Mouse (Mus musculus) hindbrain, embryonic 16.5 days (tissue): ENCODE measurements around the gene P2ry2. TPM values are rescaled to one million over a fixed set of nuclear protein-coding genes. Genes with fewer than 3 reads are reported as not detected.

ENCODE experiments used
- ATAC-seq: fragments of 200-750 bp; cut with Nextera tagmentation; 2 replicates; pipeline ENCODE4 v1.8.0; 2017; ENCODE audit warnings: moderate TSS enrichment, moderate library complexity
- H3K27ac ChIP-seq: fragments of 300-500 bp; sonication (generic); 2 replicates; pipeline ENCODE4 v1.5.1; 2014; ENCODE audit warnings: low read depth, mild to moderate bottlenecking, control low read depth, low read length, moderate library complexity
- H3K27me3 ChIP-seq: fragments of 300-500 bp; sonication (generic); replicated peaks from 2 replicates; pipeline ENCODE4 v1.6.1; 2014; ENCODE audit warnings: low read length; ENCODE audit not compliant: control insufficient read depth, insufficient read depth
- H3K36me3 ChIP-seq: fragments of 300-500 bp; sonication (generic); 2 replicates; pipeline ENCODE4 v1.6.1; 2014; ENCODE audit warnings: mild to moderate bottlenecking, low read length, moderate library complexity, mixed read lengths; ENCODE audit not compliant: control insufficient read depth, insufficient read depth
- H3K4me1 ChIP-seq: fragments of 300-500 bp; sonication (generic); 2 replicates; pipeline ENCODE4 v1.6.1; 2014; ENCODE audit warnings: low read depth, low read length; ENCODE audit not compliant: control insufficient read depth, insufficient read depth
- H3K4me2 ChIP-seq: fragments of 300-500 bp; sonication (generic); 2 replicates; pipeline ENCODE4 v1.6.1; 2014; ENCODE audit warnings: mild to moderate bottlenecking, low read length, control low read depth, moderate library complexity
- H3K4me3 ChIP-seq: fragments of 300-500 bp; sonication (generic); 2 replicates; pipeline ENCODE4 v1.5.1; 2014; ENCODE audit warnings: mild to moderate bottlenecking, low read length, control low read depth, moderate library complexity
- H3K9ac ChIP-seq: fragments of 300-500 bp; sonication (generic); 2 replicates; pipeline ENCODE4 v1.6.1; 2014; ENCODE audit warnings: low read depth, mild to moderate bottlenecking, control low read depth, low read length, moderate library complexity
- H3K9me3 ChIP-seq: fragments of 300-500 bp; sonication (generic); 2 replicates; pipeline ENCODE4 v1.6.1; 2014; ENCODE audit warnings: mild to moderate bottlenecking, low read length, moderate library complexity; ENCODE audit not compliant: control insufficient read depth
- WGBS: fragments of 180-500 bp; shearing (Covaris S2); extraction: QIAGEN DNeasy Blood & Tissue Kit; methylation state at CpG from one replicate; pipeline ENCODE4 v1.1.7; 2014; 5-methylcytosine and 5-hydroxymethylcytosine counted together
- polyA plus RNA-seq: library from polyadenylated mRNA; unstranded; fragments of >200 nt; fragmentation: Nextera tagmentation; extraction: Ambion mirVana; gene quantifications from 2 replicates; pipeline ENCODE4 v1.2.1, GENCODE M21; 2015

The P2ry2 gene
- polyA plus RNA-seq, 1 experiment from 2014 or later, result 0.64 TPM

GRCm38 (mm10) chr7:100961146-100961545 is 51.5 kb downstream of the P2ry2 start:
- Histone ChIP-seq H3K4me1 (no peaks in the 10 kb centered on the region), H3K4me3 (no peak overlapping the region), H3K27ac (no peak overlapping the region), H3K27me3 (no peaks in the 10 kb centered on the region), H3K4me2 (no peak overlapping the region), H3K9ac (no peak overlapping the region), H3K9me3 (0 out of 2 replicates have a peak, but pooled peaks cover 4% of the 10 kb centered on the region), H3K36me3 (no peaks in the 10 kb centered on the region)
- ATAC-seq, result no peak
- WGBS, result 78% methylated on average over 7 of the region's 7 CpGs

- no peaks in the 10 kb centered on the region for H3K36me3 ChIP-seq
- 0 out of 2 replicates have a peak, but pooled peaks cover 4% of the 10 kb centered on the region for H3K9me3 ChIP-seq
- ATAC-seq, result no peak
- 78% methylated on average over 2 of the region's 2 CpGs for WGBS
- no peaks in the 10 kb centered on the region for H3K4me1 ChIP-seq
- H3K9ac ChIP-seq, result no peak overlapping the region
- no peak overlapping the region for H3K4me3 ChIP-seq
- no peaks in the 10 kb centered on the region for H3K27me3 ChIP-seq
- no peak overlapping the region for H3K27ac ChIP-seq
- no peak overlapping the region for H3K4me2 ChIP-seq
These were observed 52.2 kb downstream of the P2ry2 start for GRCm38 (mm10) chr7:100960462-100960861.

GRCm38 (mm10) chr7:100958426-100958825 is 54.2 kb downstream of the P2ry2 start:
- no peak overlapping the region for H3K27ac ChIP-seq
- H3K4me2 ChIP-seq, result no peak overlapping the region
- H3K4me3 ChIP-seq, result no peak overlapping the region
- no peaks in the 10 kb centered on the region for H3K4me1 ChIP-seq
- H3K27me3 ChIP-seq, result no peaks in the 10 kb centered on the region
- no peaks in the 10 kb centered on the region for H3K36me3 ChIP-seq
- no peak overlapping the region for H3K9ac ChIP-seq
- 0 out of 2 replicates have a peak, but pooled peaks cover 4% of the 10 kb centered on the region for H3K9me3 ChIP-seq
- no peak for ATAC-seq
- 97% methylated on average over 2 of the region's 2 CpGs for WGBS

GRCm38 (mm10) chr7:100952686-100953085 is 60.0 kb downstream of the P2ry2 start:
- H3K27me3 ChIP-seq, result no peaks in the 10 kb centered on the region
- no peak overlapping the region for H3K4me3 ChIP-seq
- H3K36me3 ChIP-seq, result no peaks in the 10 kb centered on the region
- no peaks in the 10 kb centered on the region for H3K9me3 ChIP-seq
- no peak overlapping the region for H3K9ac ChIP-seq
- WGBS, result 80% methylated on average over 7 of the region's 7 CpGs
- no peak overlapping the region for H3K4me2 ChIP-seq
- H3K4me1 ChIP-seq, result no peaks in the 10 kb centered on the region
- no peak for ATAC-seq
- no peak overlapping the region for H3K27ac ChIP-seq

GRCm38 (mm10) chr7:100951903-100952302 is 60.8 kb downstream of the P2ry2 start:
- H3K27ac ChIP-seq, result no peak overlapping the region
- 0 out of 2 replicates have a peak, but pooled peaks have one; percentile 20 for ATAC-seq
- H3K36me3 ChIP-seq, result no peaks in the 10 kb centered on the region

GRCm38 (mm10) chr7:100950481-100951010 is 62.1 kb downstream of the P2ry2 start:
- H3K9me3 ChIP-seq, result no peaks in the 10 kb centered on the region
- no peak overlapping the region for H3K27ac ChIP-seq
- no peaks in the 10 kb centered on the region for H3K36me3 ChIP-seq
- no peak overlapping the region for H3K9ac ChIP-seq
- H3K27me3 ChIP-seq, result no peaks in the 10 kb centered on the region
- ATAC-seq, result no peak
- no peak overlapping the region for H3K4me2 ChIP-seq
- WGBS, result 70% methylated on average over 12 of the region's 12 CpGs
- no peaks in the 10 kb centered on the region for H3K4me1 ChIP-seq
- no peak overlapping the region for H3K4me3 ChIP-seq

More at GRCm38 (mm10) chr7:100951903-100952302, 60.8 kb downstream of the P2ry2 start:
- H3K4me2 ChIP-seq, result no peak overlapping the region
- H3K4me3 ChIP-seq, result no peak overlapping the region
- H3K27me3 ChIP-seq, result no peaks in the 10 kb centered on the region
- H3K4me1 ChIP-seq, result no peaks in the 10 kb centered on the region
- 48% methylated on average over 2 of the region's 2 CpGs for WGBS
- no peaks in the 10 kb centered on the region for H3K9me3 ChIP-seq
- H3K9ac ChIP-seq, result no peak overlapping the region

GRCm38 (mm10) chr7:100950031-100950430 is 62.6 kb downstream of the P2ry2 start:
- no peak overlapping the region for H3K27ac ChIP-seq
- no peaks in the 10 kb centered on the region for H3K27me3 ChIP-seq
- no peaks in the 10 kb centered on the region for H3K36me3 ChIP-seq
- 52% methylated on average over 5 of the region's 5 CpGs for WGBS
- no peaks in the 10 kb centered on the region for H3K9me3 ChIP-seq
- no peaks in the 10 kb centered on the region for H3K4me1 ChIP-seq
- no peak overlapping the region for H3K4me3 ChIP-seq
- H3K9ac ChIP-seq, result no peak overlapping the region
- H3K4me2 ChIP-seq, result no peak overlapping the region
- ATAC-seq, result no peak

Other genes with a start within 250 kb of the P2ry2 start
- gene Relt, start 149.4 kb downstream of the P2ry2 start, polyA plus RNA-seq, result 5.1 and 5.3 TPM in 2 replicates
- 13.6 and 18.2 TPM in 2 replicates for gene Arhgef17, start 80.8 kb downstream of the P2ry2 start, polyA plus RNA-seq
- gene P2ry6, start 38.2 kb downstream of the P2ry2 start, polyA plus RNA-seq, result 2.7 and 4.8 TPM in 2 replicates
- gene Fchsd2, start 80.0 kb upstream of the P2ry2 start, polyA plus RNA-seq, result 36.5 and 41.1 TPM in 2 replicates